Mouse (Mus musculus): ENCODE results near the gene Vsx1. TPM values are rescaled to one million over a fixed set of nuclear protein-coding genes. Genes with fewer than 3 reads are reported as not detected.

Gene Vsx1
- polyA plus RNA-seq, 2 experiments from 2014 or later = not detected

- no peak for ATAC-seq
Observed at GRCm38 (mm10) chr2:150643726-150644415, 45.3 kb downstream of the Vsx1 start.

GRCm38 (mm10) chr2:150643166-150643565 is 46.0 kb downstream of the Vsx1 start:
- ATAC-seq = no peak

GRCm38 (mm10) chr2:150638370-150638733 is 50.8 kb downstream of the Vsx1 start:
- ATAC-seq = no peak

- ATAC-seq = no peak
Observed at GRCm38 (mm10) chr2:150637702-150638369, 51.3 kb downstream of the Vsx1 start.

GRCm38 (mm10) chr2:150635877-150636446 is 53.2 kb downstream of the Vsx1 start:
- ATAC-seq = no peak

Other genes starting within 250 kb of the Vsx1 start
- gene Zfp442, start 237.9 kb downstream of the Vsx1 start, polyA plus RNA-seq (2017; shearing (Covaris generic)) = 10 to 100 TPM; 12.4 to 14.2 TPM
- gene Zfp345, start 204.3 kb downstream of the Vsx1 start, polyA plus RNA-seq (2017; shearing (Covaris generic)) = under 1 TPM; 0.86 to 0.91 TPM
- gene Cst7, start 118.9 kb downstream of the Vsx1 start, polyA plus RNA-seq (2017; shearing (Covaris generic)) = 100 to 1,000 TPM; 234 to 255 TPM
- gene Apmap, start 80.8 kb downstream of the Vsx1 start, polyA plus RNA-seq (2017; shearing (Covaris generic)) = 10 to 100 TPM; 13.0 to 16.6 TPM
- gene Acss1, start 20.9 kb downstream of the Vsx1 start, polyA plus RNA-seq (2017; shearing (Covaris generic)) = 10 to 100 TPM; 13.8 to 21.7 TPM
- 10 to 100 TPM; 30.1 to 49.1 TPM for gene Entpd6, start 59.7 kb upstream of the Vsx1 start, polyA plus RNA-seq (2017; shearing (Covaris generic))
- 10 to 100 TPM; 34.4 to 85.4 TPM for gene Pygb, start 97.4 kb upstream of the Vsx1 start, polyA plus RNA-seq (2017; shearing (Covaris generic))
- 10 to 100 TPM; 11.2 to 14.5 TPM for gene Abhd12, start 215.4 kb upstream of the Vsx1 start, polyA plus RNA-seq (2017; shearing (Covaris generic))
- 1 to 10 TPM; 5.5 to 6.9 TPM for gene Gins1, start 216.0 kb upstream of the Vsx1 start, polyA plus RNA-seq (2017; shearing (Covaris generic))

All from CD4-positive, CD25-positive, alpha-beta regulatory T cell, adult 4 months (primary cell).